Mouse (Mus musculus): ENCODE results near the gene Mrpl35. TPM values are rescaled to one million over a fixed set of nuclear protein-coding genes. Genes with fewer than 3 reads are reported as not detected.
"Not testable (repeated sequence)": the region's sequence is repeated elsewhere in the genome, so short reads cannot be mapped to it uniquely, and the experiment has no call there.

Mrpl35 gene
- 65.1 and 66.2 TPM in 2 replicates for polyA plus RNA-seq (2014; fragmentation: Nextera tagmentation; extraction: Ambion mirVana)

DNA sequence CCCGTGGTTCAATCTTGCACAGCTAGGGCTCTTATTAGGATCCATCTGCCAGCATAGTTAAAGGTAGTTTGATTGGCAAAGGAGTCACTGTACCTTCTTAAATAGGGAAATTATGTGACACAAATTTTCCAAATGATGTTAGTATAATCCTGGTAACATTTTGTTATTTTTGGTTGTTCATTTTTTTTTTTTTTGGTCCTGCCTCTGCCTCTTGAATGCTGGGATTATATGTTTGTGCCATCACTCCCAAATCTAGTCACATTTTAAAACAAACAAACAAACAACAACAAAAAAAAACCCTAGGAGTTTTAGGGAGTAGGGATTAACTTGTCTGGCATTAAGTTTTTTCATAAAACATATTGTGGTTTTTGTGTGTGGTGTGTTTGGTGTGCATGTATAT lies at the start of gene Mrpl35:
Mrpl35 (minus strand) TSS at position 101 of the 400 bp plus-strand sequence.
- H3K4me2 ChIP-seq (ENCODE audit: low read length): no peak within 1 kb of the TSS
- H3K4me3 ChIP-seq (ENCODE audit: control insufficient read depth in 1 of 2, insufficient read depth in 1 of 2, low read depth in 1 of 2, low read length in 2 of 2): no peak within 1 kb of the TSS
- no peaks in the 10 kb centered on the region for H3K27me3 ChIP-seq (ENCODE audit: control insufficient read depth, insufficient read depth, low read length)
- H3K9ac ChIP-seq (ENCODE audit: low read length): no peak within 1 kb of the TSS
- no peaks in the 10 kb centered on the region for H3K9me3 ChIP-seq (ENCODE audit: control insufficient read depth, low read length)
- no peak within 1 kb of the TSS for H3K27ac ChIP-seq (replicated peaks in 1 of 2; ENCODE audit: control insufficient read depth in 1 of 2, insufficient read depth in 1 of 2, low read depth in 2 of 2, low read length in 2 of 2)
- 27% methylated on average over 1 of the region's 1 CpGs for WGBS
- H3K36me3 ChIP-seq (ENCODE audit: control insufficient read depth, insufficient read depth, low read length): no peaks in the 10 kb centered on the region
- H3K4me1 ChIP-seq (ENCODE audit: control insufficient read depth in 2 of 2, insufficient read depth in 2 of 2, low read length in 2 of 2): peaks cover 0 to 11% of the 10 kb centered on the region in 2 experiments; a peak in 2 of 4 replicates
- ATAC-seq (ENCODE audit: insufficient number of reproducible peaks, insufficient read depth, low FRiP score, low read depth): no peak

DNA sequence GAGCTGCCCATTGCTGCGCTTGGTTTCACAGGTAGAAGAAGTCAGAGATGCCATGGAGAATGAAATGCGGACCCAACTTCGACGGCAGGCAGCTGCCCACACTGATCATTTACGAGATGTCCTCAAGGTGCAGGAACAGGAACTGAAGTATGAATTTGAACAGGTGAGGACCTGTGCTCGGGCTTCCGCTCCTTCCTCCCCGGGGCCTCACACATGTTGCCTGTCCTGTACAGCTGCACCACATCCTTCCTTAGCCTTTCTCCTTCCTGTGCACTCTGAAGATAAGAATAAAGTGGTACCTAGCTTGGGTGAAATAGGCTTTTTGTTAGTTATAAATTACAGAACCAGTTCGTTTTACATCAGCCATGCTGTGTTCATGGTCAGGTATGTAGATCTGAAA lies 44.6 kb upstream of the Mrpl35 start:
- H3K4me1 ChIP-seq (ENCODE audit: control insufficient read depth in 2 of 2, insufficient read depth in 2 of 2, low read length in 2 of 2): no peaks in the 10 kb centered on the region
- H3K4me3 ChIP-seq (ENCODE audit: control insufficient read depth in 1 of 2, insufficient read depth in 1 of 2, low read depth in 1 of 2, low read length in 2 of 2): no peak overlapping the region
- ATAC-seq (ENCODE audit: insufficient number of reproducible peaks, insufficient read depth, low FRiP score, low read depth): no peak
- no peaks in the 10 kb centered on the region for H3K9me3 ChIP-seq (ENCODE audit: control insufficient read depth, low read length)
- H3K9ac ChIP-seq (ENCODE audit: low read length): no peak overlapping the region
- H3K36me3 ChIP-seq (ENCODE audit: control insufficient read depth, insufficient read depth, low read length): peaks cover 93% of the 10 kb centered on the region
- no peaks in the 10 kb centered on the region for H3K27me3 ChIP-seq (ENCODE audit: control insufficient read depth, insufficient read depth, low read length)
- no peak overlapping the region for H3K4me2 ChIP-seq (ENCODE audit: low read length)
- 91% methylated on average over 9 of the region's 9 CpGs for WGBS
- H3K27ac ChIP-seq (replicated peaks in 1 of 2; ENCODE audit: control insufficient read depth in 1 of 2, insufficient read depth in 1 of 2, low read depth in 2 of 2, low read length in 2 of 2): no peak overlapping the region

DNA sequence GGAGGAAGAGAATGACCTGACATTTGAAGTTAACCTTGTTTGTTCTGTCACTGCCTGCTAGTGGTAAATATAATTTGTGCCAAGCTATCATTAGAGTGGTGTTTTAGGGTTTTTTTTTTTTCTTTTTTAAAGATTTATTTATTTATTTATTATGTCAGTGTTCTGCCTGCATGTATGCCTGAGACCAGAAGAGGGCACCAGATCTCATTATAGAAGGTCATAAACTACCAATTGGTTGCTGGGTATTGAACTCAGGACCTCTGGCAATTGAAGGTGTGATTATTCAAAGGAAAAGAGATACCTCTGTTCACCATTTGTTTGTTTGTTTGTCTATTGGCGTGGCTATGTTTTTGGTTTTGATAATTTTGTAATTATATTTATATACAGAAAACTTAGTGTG lies 42.0 kb upstream of the Mrpl35 start:
- peaks cover 90% of the 10 kb centered on the region for H3K36me3 ChIP-seq (ENCODE audit: control insufficient read depth, insufficient read depth, low read length)
- no peaks in the 10 kb centered on the region for H3K27me3 ChIP-seq (ENCODE audit: control insufficient read depth, insufficient read depth, low read length)
- no peak for ATAC-seq (ENCODE audit: insufficient number of reproducible peaks, insufficient read depth, low FRiP score, low read depth)
- H3K4me1 ChIP-seq (ENCODE audit: control insufficient read depth in 2 of 2, insufficient read depth in 2 of 2, low read length in 2 of 2): no peaks in the 10 kb centered on the region
- H3K9me3 ChIP-seq (ENCODE audit: control insufficient read depth, low read length): no peaks in the 10 kb centered on the region; the same call in 1 of the 2 replicates
- no peak overlapping the region for H3K4me2 ChIP-seq (ENCODE audit: low read length)
- 89% methylated on average over 1 of the region's 1 CpGs for WGBS
- no peak overlapping the region for H3K27ac ChIP-seq (replicated peaks in 1 of 2; ENCODE audit: control insufficient read depth in 1 of 2, insufficient read depth in 1 of 2, low read depth in 2 of 2, low read length in 2 of 2)
- H3K9ac ChIP-seq (ENCODE audit: low read length): no peak overlapping the region
- no peak overlapping the region for H3K4me3 ChIP-seq (ENCODE audit: control insufficient read depth in 1 of 2, insufficient read depth in 1 of 2, low read depth in 1 of 2, low read length in 2 of 2)

DNA sequence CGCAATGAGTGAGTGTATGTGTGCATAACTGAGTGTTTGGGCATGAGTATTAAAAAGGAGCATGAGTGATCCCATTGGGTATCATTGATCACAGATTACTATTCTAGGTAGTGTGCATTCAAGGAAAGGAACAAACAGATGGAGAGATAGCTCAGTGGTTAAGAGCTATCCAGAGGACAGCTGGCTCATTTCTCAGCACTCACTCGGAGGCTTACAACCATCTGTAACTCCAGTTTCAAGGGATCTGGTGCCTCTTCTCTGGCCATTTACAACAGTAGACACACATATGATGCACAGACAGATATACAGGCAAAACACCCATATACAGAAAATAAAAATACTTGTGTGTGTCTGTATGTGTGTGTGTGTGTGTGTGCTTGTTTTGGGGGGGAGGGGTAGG lies 41.0 kb upstream of the Mrpl35 start:
- 91% methylated on average over 2 of the region's 2 CpGs for WGBS
- peaks cover 90% of the 10 kb centered on the region for H3K36me3 ChIP-seq (ENCODE audit: control insufficient read depth, insufficient read depth, low read length)
- no peak overlapping the region for H3K9ac ChIP-seq (ENCODE audit: low read length)
- no peaks in the 10 kb centered on the region for H3K4me1 ChIP-seq (ENCODE audit: control insufficient read depth in 2 of 2, insufficient read depth in 2 of 2, low read length in 2 of 2)
- H3K27me3 ChIP-seq (ENCODE audit: control insufficient read depth, insufficient read depth, low read length): no peaks in the 10 kb centered on the region
- no peak overlapping the region for H3K4me3 ChIP-seq (ENCODE audit: control insufficient read depth in 1 of 2, insufficient read depth in 1 of 2, low read depth in 1 of 2, low read length in 2 of 2)
- no peaks in the 10 kb centered on the region; the same call in 1 of the 2 replicates for H3K9me3 ChIP-seq (ENCODE audit: control insufficient read depth, low read length)
- ATAC-seq (ENCODE audit: insufficient number of reproducible peaks, insufficient read depth, low FRiP score, low read depth): no peak
- H3K4me2 ChIP-seq (ENCODE audit: low read length): no peak overlapping the region
- no peak overlapping the region for H3K27ac ChIP-seq (replicated peaks in 1 of 2; ENCODE audit: control insufficient read depth in 1 of 2, insufficient read depth in 1 of 2, low read depth in 2 of 2, low read length in 2 of 2)

DNA sequence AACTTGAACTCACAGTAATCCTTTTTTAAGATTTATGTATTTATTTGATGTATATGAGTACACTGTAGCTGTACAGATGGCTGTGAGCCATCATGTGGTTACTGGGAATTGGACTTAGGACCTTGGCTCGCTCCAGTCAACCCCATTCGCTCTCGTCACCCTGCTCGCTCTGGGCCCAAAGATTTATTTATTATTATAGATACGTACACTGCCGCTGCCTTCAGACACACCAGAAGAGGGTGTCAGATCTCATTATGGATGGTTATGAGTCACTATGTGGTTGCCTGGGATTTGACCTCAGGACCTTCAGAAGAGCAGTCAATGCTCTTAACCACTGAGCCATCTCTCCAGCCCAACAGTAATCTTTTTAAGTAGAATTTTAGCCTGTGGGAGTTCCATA lies 20.1 kb upstream of the Mrpl35 start:
- not testable (repeated sequence) for H3K27ac ChIP-seq (replicated peaks in 1 of 2; ENCODE audit: control insufficient read depth in 1 of 2, insufficient read depth in 1 of 2, low read depth in 2 of 2, low read length in 2 of 2); H3K9me3 ChIP-seq (ENCODE audit: control insufficient read depth, low read length); H3K9ac ChIP-seq (ENCODE audit: low read length); H3K4me1 ChIP-seq (ENCODE audit: control insufficient read depth in 2 of 2, insufficient read depth in 2 of 2, low read length in 2 of 2); H3K4me2 ChIP-seq (ENCODE audit: low read length); H3K4me3 ChIP-seq (ENCODE audit: control insufficient read depth in 1 of 2, insufficient read depth in 1 of 2, low read depth in 1 of 2, low read length in 2 of 2); ATAC-seq (ENCODE audit: insufficient number of reproducible peaks, insufficient read depth, low FRiP score, low read depth); H3K27me3 ChIP-seq (ENCODE audit: control insufficient read depth, insufficient read depth, low read length)
- WGBS: 95% methylated on average over 6 of the region's 6 CpGs
- H3K36me3 ChIP-seq (ENCODE audit: control insufficient read depth, insufficient read depth, low read length): peaks cover 66% of the 10 kb centered on the region

DNA sequence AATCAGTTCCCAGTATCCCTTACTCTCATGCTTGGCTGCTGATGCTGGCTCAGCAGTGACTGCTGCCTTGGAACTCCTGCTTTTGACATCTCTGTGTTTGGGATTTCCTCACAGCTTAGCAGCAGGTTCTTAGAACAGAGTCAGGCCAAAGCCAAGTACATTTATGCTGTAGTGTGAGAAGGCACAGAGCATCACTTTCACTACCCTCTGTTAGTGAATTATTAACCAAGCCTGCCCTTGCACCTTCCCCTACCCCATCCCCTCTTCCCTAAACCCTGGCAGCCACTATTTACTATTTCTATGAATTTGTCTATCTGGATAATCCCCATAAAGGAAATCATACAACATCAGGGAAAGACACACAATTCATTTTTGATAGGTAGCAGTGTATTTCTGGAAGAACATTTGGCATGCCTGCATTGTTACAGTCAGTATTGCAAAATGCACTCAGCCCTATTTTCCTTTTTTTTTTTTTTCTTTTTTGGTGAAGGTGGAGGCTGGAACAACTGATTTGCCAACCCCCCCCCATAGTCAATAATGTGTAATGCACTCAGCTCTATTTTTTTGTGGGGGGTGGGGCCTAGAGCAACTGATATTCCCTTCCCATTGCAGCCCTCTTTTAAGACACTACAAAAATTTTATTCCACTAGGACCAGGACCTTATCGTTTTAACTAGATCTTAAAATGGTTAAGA lies 14.0 kb upstream of the Mrpl35 start:
- ATAC-seq (ENCODE audit: insufficient number of reproducible peaks, insufficient read depth, low FRiP score, low read depth): no peak
- WGBS: 97% methylated on average over 1 of the region's 1 CpGs

DNA sequence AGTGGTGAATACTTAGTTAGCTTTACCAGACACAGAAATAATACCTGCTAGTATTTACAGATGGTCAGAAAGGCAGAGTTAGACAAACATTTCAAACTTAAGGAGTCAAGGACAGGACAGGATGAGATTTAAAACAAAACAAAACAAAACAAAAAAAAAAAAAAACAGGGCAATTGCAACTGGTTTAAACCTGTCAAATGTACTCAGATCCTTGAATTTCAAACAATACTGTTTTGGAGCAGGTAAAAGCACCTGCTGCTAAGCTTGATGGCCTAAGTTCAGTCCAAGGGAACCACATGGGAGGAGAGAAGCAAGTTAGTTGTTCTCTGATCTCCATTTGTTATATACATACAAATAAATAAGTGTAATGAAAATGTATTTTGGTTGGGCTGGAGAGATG lies 13.0 kb upstream of the Mrpl35 start:
- Histone ChIP-seq H3K9ac (ENCODE audit: low read length) (no peak overlapping the region), H3K9me3 (ENCODE audit: control insufficient read depth, low read length) (no peaks in the 10 kb centered on the region), H3K4me1 (ENCODE audit: control insufficient read depth in 2 of 2, insufficient read depth in 2 of 2, low read length in 2 of 2) (no peaks in the 10 kb centered on the region), H3K4me2 (ENCODE audit: low read length) (no peak overlapping the region), H3K4me3 (ENCODE audit: control insufficient read depth in 1 of 2, insufficient read depth in 1 of 2, low read depth in 1 of 2, low read length in 2 of 2) (no peak overlapping the region), H3K27ac (replicated peaks in 1 of 2; ENCODE audit: control insufficient read depth in 1 of 2, insufficient read depth in 1 of 2, low read depth in 2 of 2, low read length in 2 of 2) (no peak overlapping the region), H3K36me3 (ENCODE audit: control insufficient read depth, insufficient read depth, low read length) (peaks cover 5% of the 10 kb centered on the region), H3K27me3 (ENCODE audit: control insufficient read depth, insufficient read depth, low read length) (no peaks in the 10 kb centered on the region)
- no peak for ATAC-seq (ENCODE audit: insufficient number of reproducible peaks, insufficient read depth, low FRiP score, low read depth)

More for the DNA sequence above, 14.0 kb upstream of the Mrpl35 start:
- H3K36me3 ChIP-seq (ENCODE audit: control insufficient read depth, insufficient read depth, low read length): peaks cover 14% of the 10 kb centered on the region
- no peak overlapping the region for H3K4me3 ChIP-seq (ENCODE audit: control insufficient read depth in 1 of 2, insufficient read depth in 1 of 2, low read depth in 1 of 2, low read length in 2 of 2)
- no peaks in the 10 kb centered on the region for H3K9me3 ChIP-seq (ENCODE audit: control insufficient read depth, low read length)
- no peaks in the 10 kb centered on the region for H3K27me3 ChIP-seq (ENCODE audit: control insufficient read depth, insufficient read depth, low read length)
- no peak overlapping the region for H3K27ac ChIP-seq (replicated peaks in 1 of 2; ENCODE audit: control insufficient read depth in 1 of 2, insufficient read depth in 1 of 2, low read depth in 2 of 2, low read length in 2 of 2)
- no peak overlapping the region for H3K4me2 ChIP-seq (ENCODE audit: low read length)
- no peaks in the 10 kb centered on the region for H3K4me1 ChIP-seq (ENCODE audit: control insufficient read depth in 2 of 2, insufficient read depth in 2 of 2, low read length in 2 of 2)
- H3K9ac ChIP-seq (ENCODE audit: low read length): no peak overlapping the region

DNA sequence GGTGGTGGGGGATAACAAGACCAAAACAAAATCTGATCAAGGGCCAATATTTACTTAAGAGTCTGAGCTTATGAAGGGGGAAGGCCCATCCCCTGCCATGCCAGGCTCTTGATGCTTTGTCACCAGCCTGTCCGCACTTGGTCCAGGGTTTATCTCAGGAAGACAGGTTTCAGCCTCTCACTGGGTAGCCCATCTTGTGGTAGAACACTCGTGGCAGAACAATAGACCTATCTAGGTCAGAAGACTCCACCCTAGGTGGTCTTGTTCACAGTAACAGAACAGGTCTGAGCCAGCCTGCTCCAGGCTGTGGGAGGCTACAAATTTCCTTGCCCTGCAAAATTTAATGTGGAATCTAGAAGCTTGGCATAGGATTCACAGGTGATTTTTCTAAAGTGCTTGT lies 10.0 kb upstream of the Mrpl35 start:
- 54% methylated on average over 2 of the region's 2 CpGs for WGBS
- Histone ChIP-seq H3K27me3 (ENCODE audit: control insufficient read depth, insufficient read depth, low read length) (no peaks in the 10 kb centered on the region), H3K9me3 (ENCODE audit: control insufficient read depth, low read length) (no peaks in the 10 kb centered on the region), H3K36me3 (ENCODE audit: control insufficient read depth, insufficient read depth, low read length) (peaks cover 8% of the 10 kb centered on the region; the same call in 1 of the 2 replicates), H3K27ac (replicated peaks in 1 of 2; ENCODE audit: control insufficient read depth in 1 of 2, insufficient read depth in 1 of 2, low read depth in 2 of 2, low read length in 2 of 2) (no peak overlapping the region), H3K4me2 (ENCODE audit: low read length) (no peak overlapping the region), H3K4me1 (ENCODE audit: control insufficient read depth in 2 of 2, insufficient read depth in 2 of 2, low read length in 2 of 2) (peaks cover 0 to 10% of the 10 kb centered on the region in 2 experiments; a peak in 2 of 4 replicates), H3K9ac (ENCODE audit: low read length) (no peak overlapping the region), H3K4me3 (ENCODE audit: control insufficient read depth in 1 of 2, insufficient read depth in 1 of 2, low read depth in 1 of 2, low read length in 2 of 2) (no peak overlapping the region)
- ATAC-seq (ENCODE audit: insufficient number of reproducible peaks, insufficient read depth, low FRiP score, low read depth): no peak
